Mouse (Mus musculus) embryonic facial prominence, embryonic 14.5 days (tissue): Measurements from ENCODE around the gene Acvr1. TPM values are rescaled to one million over a fixed set of nuclear protein-coding genes. Genes with fewer than 3 reads are reported as not detected.

Experiments used
- ATAC-seq: fragments of 200-750 bp; cut with Nextera tagmentation; 2 replicates; pipeline ENCODE4 v1.8.0; 2017; ENCODE audit warnings: low read depth, moderate number of reproducible peaks, moderate TSS enrichment
- DNase-seq: peaks from one replicate; pipeline ENCODE4 v3.0.0-alpha.2; 2015; ENCODE audit warnings: low spot score
- H3K27ac ChIP-seq: fragments of 300-500 bp; sonication (generic); replicated peaks from 2 replicates; pipeline ENCODE4 v1.5.1; 2014; ENCODE audit warnings: low read depth, mild to moderate bottlenecking, low read length, moderate library complexity
- H3K27me3 ChIP-seq: fragments of 300-500 bp; sonication (generic); replicated peaks from 2 replicates; pipeline ENCODE4 v1.6.1; 2014; ENCODE audit warnings: low read length; ENCODE audit not compliant: control insufficient read depth, insufficient read depth
- H3K36me3 ChIP-seq: fragments of 300-500 bp; sonication (generic); 2 replicates; pipeline ENCODE4 v1.6.1; 2014; ENCODE audit warnings: low read length, mixed read lengths; ENCODE audit not compliant: control insufficient read depth, insufficient read depth
- H3K4me1 ChIP-seq: fragments of 300-500 bp; sonication (generic); 2 replicates; pipeline ENCODE4 v1.6.1; 2014; ENCODE audit warnings: antibody characterized with exemption, low read length; ENCODE audit not compliant: control insufficient read depth, insufficient read depth
- H3K4me2 ChIP-seq: fragments of 300-500 bp; sonication (generic); 2 replicates; pipeline ENCODE4 v1.6.1; 2014; ENCODE audit warnings: low read depth, mild to moderate bottlenecking, low read length, moderate library complexity, mixed read lengths
- H3K4me3 ChIP-seq: fragments of 300-500 bp; sonication (generic); 2 replicates; pipeline ENCODE4 v1.5.1; 2014; ENCODE audit warnings: low read depth, mild to moderate bottlenecking, low read length
- H3K9ac ChIP-seq: fragments of 300-500 bp; sonication (generic); 2 replicates; pipeline ENCODE4 v1.6.1; 2014; ENCODE audit warnings: low read depth, mild to moderate bottlenecking, low read length, moderate library complexity, mixed read lengths
- H3K9me3 ChIP-seq: fragments of 300-500 bp; sonication (generic); 2 replicates; pipeline ENCODE4 v1.6.1; 2016; ENCODE audit warnings: low read length; ENCODE audit not compliant: control insufficient read depth
- WGBS: fragments of 180-500 bp; shearing (Covaris S2); extraction: QIAGEN DNeasy Blood & Tissue Kit; methylation state at CpG from one replicate; pipeline ENCODE4 v1.1.7; 2014; 5-methylcytosine and 5-hydroxymethylcytosine counted together
- polyA plus RNA-seq: library from polyadenylated mRNA; unstranded; fragments of >200 nt; fragmentation: Nextera tagmentation; extraction: Ambion mirVana; gene quantifications from 2 replicates; pipeline ENCODE4 v1.2.1, GENCODE M21; 2014

Gene Acvr1
- polyA plus RNA-seq, 1 experiment from 2014 or later = 15.0 TPM

- no peaks in the 10 kb centered on the region for H3K36me3 ChIP-seq
- H3K27ac ChIP-seq = no peak overlapping the region; the same call in 1 of the 2 replicates
- H3K4me1 ChIP-seq = peaks cover 16% of the 10 kb centered on the region
- no peak overlapping the region for H3K4me3 ChIP-seq
- ATAC-seq = no peak
- no peaks in the 10 kb centered on the region for H3K9me3 ChIP-seq
- no peaks in the 10 kb centered on the region for H3K27me3 ChIP-seq
- H3K9ac ChIP-seq = no peak overlapping the region
- 73% methylated on average over 17 of the region's 17 CpGs for WGBS
- H3K4me2 ChIP-seq = no peak overlapping the region
- no peak for DNase-seq
Measured at GRCm38 (mm10) chr2:58596774-58597342, 29.9 kb upstream of the Acvr1 start.

GRCm38 (mm10) chr2:58595350-58595749 is 28.4 kb upstream of the Acvr1 start:
- Histone ChIP-seq H3K9me3 (no peaks in the 10 kb centered on the region), H3K9ac (no peak overlapping the region), H3K4me2 (no peak overlapping the region), H3K27ac (peak overlapping the region; percentile 48; the same call in 1 of the 2 replicates), H3K4me1 (peaks cover 16% of the 10 kb centered on the region), H3K36me3 (no peaks in the 10 kb centered on the region), H3K27me3 (no peaks in the 10 kb centered on the region), H3K4me3 (no peak overlapping the region)
- WGBS = 30% methylated on average over 9 of the region's 9 CpGs
- ATAC-seq = no peak
- DNase-seq = peak; percentile 33

GRCm38 (mm10) chr2:58590055-58590454 is 23.1 kb upstream of the Acvr1 start:
- Histone ChIP-seq H3K36me3 (no peaks in the 10 kb centered on the region), H3K4me1 (peaks cover 28% of the 10 kb centered on the region), H3K9ac (no peak overlapping the region), H3K4me2 (no peak overlapping the region), H3K27ac (no peak overlapping the region), H3K27me3 (no peaks in the 10 kb centered on the region), H3K9me3 (no peaks in the 10 kb centered on the region), H3K4me3 (no peak overlapping the region)
- DNase-seq (no peak), ATAC-seq (peak; percentile 19; the same call in 1 of the 2 replicates)
- whole genome bisulfite sequencing = 97% methylated on average over 1 of the region's 1 CpGs

GRCm38 (mm10) chr2:58589637-58590036 is 22.7 kb upstream of the Acvr1 start:
- Histone ChIP-seq H3K9ac (no peak overlapping the region), H3K9me3 (no peaks in the 10 kb centered on the region), H3K4me3 (no peak overlapping the region), H3K4me2 (no peak overlapping the region), H3K36me3 (no peaks in the 10 kb centered on the region), H3K27ac (no peak overlapping the region), H3K27me3 (no peaks in the 10 kb centered on the region), H3K4me1 (peaks cover 28% of the 10 kb centered on the region)
- ATAC-seq (peak; percentile 37), DNase-seq (peak; percentile 30)
- 54% methylated on average over 4 of the region's 4 CpGs for WGBS

- DNase-seq (peak; percentile 78), ATAC-seq (0 out of 2 replicates have a peak, but pooled peaks have one; percentile 53)
- H3K9ac ChIP-seq = no peak overlapping the region
- no peak overlapping the region for H3K27ac ChIP-seq
- H3K9me3 ChIP-seq = no peaks in the 10 kb centered on the region
- H3K27me3 ChIP-seq = no peaks in the 10 kb centered on the region
- no peaks in the 10 kb centered on the region for H3K36me3 ChIP-seq
- peak overlapping the region; percentile 28 for H3K4me2 ChIP-seq
- H3K4me3 ChIP-seq = no peak overlapping the region
- H3K4me1 ChIP-seq = peaks cover 34% of the 10 kb centered on the region; the same call in 1 of the 2 replicates
- 37% methylated on average over 10 of the region's 10 CpGs for WGBS
Measured at GRCm38 (mm10) chr2:58586311-58586710, 19.4 kb upstream of the Acvr1 start.

- no peak for DNase-seq
- Histone ChIP-seq H3K27me3 (no peaks in the 10 kb centered on the region), H3K9ac (no peak overlapping the region), H3K9me3 (no peaks in the 10 kb centered on the region), H3K4me2 (no peak overlapping the region), H3K36me3 (no peaks in the 10 kb centered on the region), H3K27ac (no peak overlapping the region), H3K4me1 (peaks cover 5% of the 10 kb centered on the region; the same call in 1 of the 2 replicates), H3K4me3 (no peak overlapping the region)
- 70% methylated on average over 2 of the region's 2 CpGs for WGBS
- no peak for ATAC-seq
Measured at GRCm38 (mm10) chr2:58574167-58574566, 7.2 kb upstream of the Acvr1 start.

GRCm38 (mm10) chr2:58568841-58569645 is 2.1 kb upstream of the Acvr1 start:
- no peaks in the 10 kb centered on the region for H3K27me3 ChIP-seq
- H3K4me1 ChIP-seq = peaks cover 28% of the 10 kb centered on the region
- no peaks in the 10 kb centered on the region for H3K36me3 ChIP-seq
- H3K4me3 ChIP-seq = peak overlapping the region; percentile 84
- WGBS = 66% methylated on average over 4 of the region's 4 CpGs
- DNase-seq = no peak
- ATAC-seq = no peak
- H3K27ac ChIP-seq = no peak overlapping the region
- H3K4me2 ChIP-seq = peak overlapping the region; percentile 61
- H3K9ac ChIP-seq = peak overlapping the region; percentile 94
- no peaks in the 10 kb centered on the region for H3K9me3 ChIP-seq

GRCm38 (mm10) chr2:58567866-58568719 is 1.1 kb upstream of the Acvr1 start:
- H3K27ac ChIP-seq = peak overlapping the region; percentile 99
- no peaks in the 10 kb centered on the region for H3K36me3 ChIP-seq
- peaks cover 27% of the 10 kb centered on the region for H3K4me1 ChIP-seq
- H3K4me2 ChIP-seq = peak overlapping the region; percentile 61
- ATAC-seq (no peak), DNase-seq (no peak)
- peak overlapping the region; percentile 84 for H3K4me3 ChIP-seq
- H3K9me3 ChIP-seq = no peaks in the 10 kb centered on the region
- WGBS = 6% methylated on average over 12 of the region's 12 CpGs
- H3K27me3 ChIP-seq = no peaks in the 10 kb centered on the region
- peak overlapping the region; percentile 94 for H3K9ac ChIP-seq
